Mouse (Mus musculus): Measurements from ENCODE around the gene Pde4d.

DNA sequence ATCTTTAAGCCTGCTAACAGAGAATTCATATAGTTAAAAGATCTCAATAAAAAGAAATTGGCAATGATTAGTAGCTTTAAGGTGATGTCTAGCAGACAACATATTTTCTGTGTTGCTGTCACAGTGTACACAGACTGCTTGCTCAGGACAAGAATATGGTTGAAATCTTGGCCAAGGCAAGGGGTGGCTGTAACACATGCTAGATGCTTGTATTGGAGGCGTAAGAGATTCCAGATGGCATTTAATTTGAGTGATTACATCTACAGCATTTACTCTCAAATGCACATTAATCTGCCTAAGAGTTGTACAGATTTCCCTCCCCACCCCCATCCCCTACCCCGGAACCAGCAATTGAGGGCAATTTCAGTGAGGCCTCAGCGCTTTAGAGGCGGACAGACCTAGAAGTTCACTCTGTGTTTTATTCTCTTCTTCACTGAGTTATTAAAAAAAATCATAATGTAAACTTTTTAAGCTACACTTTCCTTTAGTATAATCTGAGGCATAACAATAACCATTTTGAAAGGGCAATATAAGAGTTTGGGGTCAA is 1456.7 kb downstream of the Pde4d start:
- TF ChIP-seq CTCF (IDR thresholded peaks at IDR 0.05; ENCODE audit: low read depth) (no peak), EP300 (optimal IDR thresholded peaks at IDR 0.05) (no peak)

Measured in stomach, postnatal 0 days (tissue).